Mouse (Mus musculus): ENCODE measurements around the gene Diaph3. TPM values are rescaled to one million over a fixed set of nuclear protein-coding genes. Genes with fewer than 3 reads are reported as not detected.

Gene Diaph3
- polyA plus RNA-seq, 1 experiment: 0.43 TPM

DNA sequence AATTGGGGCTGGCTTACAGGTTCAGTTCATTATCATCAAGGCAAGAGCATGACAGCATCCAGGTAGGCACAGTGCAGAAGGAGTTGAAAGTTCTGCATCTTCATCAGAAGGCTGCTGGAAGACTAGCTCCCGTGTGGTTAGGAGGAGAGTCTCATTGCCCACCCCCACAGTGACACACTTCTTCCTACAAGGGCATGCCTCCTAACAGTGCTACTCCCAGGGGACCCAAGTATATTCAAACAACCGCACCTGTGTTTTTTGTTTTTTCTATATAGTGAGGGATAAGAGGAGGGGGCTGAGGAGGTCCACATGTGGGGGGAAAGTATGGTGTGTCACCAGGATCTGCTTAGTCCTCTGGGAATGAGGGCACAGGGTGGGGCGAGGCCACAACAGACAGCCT, 4.3 kb upstream of the Diaph3 start:
- DNase-seq (ENCODE audit: low read depth in 1 of 2, low spot score in 2 of 2): no peak
- H3K27me3 ChIP-seq (ENCODE audit: control insufficient read depth, insufficient read depth, low read length): no peaks in the 10 kb centered on the region
- no peaks in the 10 kb centered on the region for H3K36me3 ChIP-seq (ENCODE audit: control insufficient read depth, insufficient read depth, low read length)
- H3K4me3 ChIP-seq (ENCODE audit: extremely low read depth, insufficient read depth, insufficient read length): no peak overlapping the region
- WGBS: 62% methylated on average over 3 of the region's 3 CpGs
- no peak overlapping the region for H3K27ac ChIP-seq (ENCODE audit: insufficient read depth, low read length)
- TF ChIP-seq POLR2A (IDR thresholded peaks at IDR 0.05; ENCODE audit: low read depth, low read length) (no peak), CTCF (IDR thresholded peaks at IDR 0.05; ENCODE audit: extremely low read depth, insufficient read depth, insufficient read length, insufficient replicate concordance) (no peak)
- no peaks in the 10 kb centered on the region for H3K4me1 ChIP-seq (ENCODE audit: control insufficient read depth, insufficient read depth, insufficient read length)

GRCm38 (mm10) chr14:87141777-87142176, 742 bp upstream of the Diaph3 start:
- Histone ChIP-seq H3K36me3 (ENCODE audit: control insufficient read depth, insufficient read depth, low read length) (no peaks in the 10 kb centered on the region), H3K4me1 (ENCODE audit: control insufficient read depth, insufficient read depth, insufficient read length) (no peaks in the 10 kb centered on the region), H3K4me3 (ENCODE audit: extremely low read depth, insufficient read depth, insufficient read length) (no peak overlapping the region), H3K27ac (ENCODE audit: insufficient read depth, low read length) (no peak overlapping the region), H3K27me3 (ENCODE audit: control insufficient read depth, insufficient read depth, low read length) (no peaks in the 10 kb centered on the region)
- TF ChIP-seq CTCF (IDR thresholded peaks at IDR 0.05; ENCODE audit: extremely low read depth, insufficient read depth, insufficient read length, insufficient replicate concordance): no peak
- TF ChIP-seq POLR2A (IDR thresholded peaks at IDR 0.05; ENCODE audit: low read depth, low read length): no peak
- WGBS: 94% methylated on average over 11 of the region's 11 CpGs
- DNase-seq (ENCODE audit: low read depth in 1 of 2, low spot score in 2 of 2): no peak

GRCm38 (mm10) chr14:87140327-87140962, 590 bp downstream of the Diaph3 start:
- H3K36me3 ChIP-seq (ENCODE audit: control insufficient read depth, insufficient read depth, low read length): no peaks in the 10 kb centered on the region
- H3K27me3 ChIP-seq (ENCODE audit: control insufficient read depth, insufficient read depth, low read length): no peaks in the 10 kb centered on the region
- no peak for TF ChIP-seq POLR2A (IDR thresholded peaks at IDR 0.05; ENCODE audit: low read depth, low read length)
- no peak for TF ChIP-seq CTCF (IDR thresholded peaks at IDR 0.05; ENCODE audit: extremely low read depth, insufficient read depth, insufficient read length, insufficient replicate concordance)
- WGBS: 1% methylated on average over 17 of the region's 17 CpGs
- peak overlapping the region; percentile 77 for H3K4me3 ChIP-seq (ENCODE audit: extremely low read depth, insufficient read depth, insufficient read length)
- peak in 1 of 2 experiments; percentile 7 for DNase-seq (ENCODE audit: low read depth in 1 of 2, low spot score in 2 of 2)
- no peak overlapping the region for H3K27ac ChIP-seq (ENCODE audit: insufficient read depth, low read length)
- H3K4me1 ChIP-seq (ENCODE audit: control insufficient read depth, insufficient read depth, insufficient read length): no peaks in the 10 kb centered on the region

- no peak for DNase-seq (ENCODE audit: low read depth in 1 of 2, low spot score in 2 of 2)
- no peak overlapping the region for H3K4me3 ChIP-seq (ENCODE audit: extremely low read depth, insufficient read depth, insufficient read length)
- no peaks in the 10 kb centered on the region for H3K36me3 ChIP-seq (ENCODE audit: control insufficient read depth, insufficient read depth, low read length)
- no peaks in the 10 kb centered on the region for H3K27me3 ChIP-seq (ENCODE audit: control insufficient read depth, insufficient read depth, low read length)
- peaks cover 7% of the 10 kb centered on the region for H3K4me1 ChIP-seq (ENCODE audit: control insufficient read depth, insufficient read depth, insufficient read length)
- TF ChIP-seq POLR2A (IDR thresholded peaks at IDR 0.05; ENCODE audit: low read depth, low read length) (no peak), CTCF (IDR thresholded peaks at IDR 0.05; ENCODE audit: extremely low read depth, insufficient read depth, insufficient read length, insufficient replicate concordance) (no peak)
- WGBS: 90% methylated on average over 6 of the region's 6 CpGs
- no peak overlapping the region for H3K27ac ChIP-seq (ENCODE audit: insufficient read depth, low read length)
Measured at GRCm38 (mm10) chr14:87126076-87126639, 14.9 kb downstream of the Diaph3 start.

DNA sequence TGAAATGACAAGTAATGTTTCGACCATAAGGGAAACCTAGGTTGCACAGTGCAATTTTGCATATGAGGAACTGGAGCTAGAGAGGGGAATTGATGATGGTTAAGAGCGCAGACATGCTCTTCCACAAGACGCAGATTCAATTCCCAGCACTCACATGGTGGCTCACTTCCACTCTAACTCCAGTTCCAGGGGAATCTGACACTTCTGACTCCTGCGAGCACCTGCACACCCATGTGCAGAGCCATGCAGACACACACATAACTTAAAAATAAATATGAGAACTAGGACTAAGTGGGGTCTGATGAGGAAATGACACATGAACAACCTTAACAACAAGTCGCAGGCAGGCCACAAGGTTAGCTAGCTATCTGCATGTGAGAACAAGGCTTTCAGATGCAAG, 15.5 kb downstream of the Diaph3 start:
- WGBS: 48% methylated on average over 5 of the region's 5 CpGs
- Histone ChIP-seq H3K36me3 (ENCODE audit: control insufficient read depth, insufficient read depth, low read length) (no peaks in the 10 kb centered on the region), H3K4me1 (ENCODE audit: control insufficient read depth, insufficient read depth, insufficient read length) (peaks cover 7% of the 10 kb centered on the region), H3K27me3 (ENCODE audit: control insufficient read depth, insufficient read depth, low read length) (no peaks in the 10 kb centered on the region), H3K4me3 (ENCODE audit: extremely low read depth, insufficient read depth, insufficient read length) (no peak overlapping the region), H3K27ac (ENCODE audit: insufficient read depth, low read length) (no peak overlapping the region)
- DNase-seq (ENCODE audit: low read depth in 1 of 2, low spot score in 2 of 2): no peak
- no peak for TF ChIP-seq CTCF (IDR thresholded peaks at IDR 0.05; ENCODE audit: extremely low read depth, insufficient read depth, insufficient read length, insufficient replicate concordance)

- H3K4me3 ChIP-seq (ENCODE audit: extremely low read depth, insufficient read depth, insufficient read length): no peak overlapping the region
- no peaks in the 10 kb centered on the region for H3K27me3 ChIP-seq (ENCODE audit: control insufficient read depth, insufficient read depth, low read length)
- no peaks in the 10 kb centered on the region for H3K36me3 ChIP-seq (ENCODE audit: control insufficient read depth, insufficient read depth, low read length)
- H3K4me1 ChIP-seq (ENCODE audit: control insufficient read depth, insufficient read depth, insufficient read length): peaks cover 7% of the 10 kb centered on the region
- no peak for DNase-seq (ENCODE audit: low read depth in 1 of 2, low spot score in 2 of 2)
- no peak overlapping the region for H3K27ac ChIP-seq (ENCODE audit: insufficient read depth, low read length)
- TF ChIP-seq CTCF (IDR thresholded peaks at IDR 0.05; ENCODE audit: extremely low read depth, insufficient read depth, insufficient read length, insufficient replicate concordance) (no peak), POLR2A (IDR thresholded peaks at IDR 0.05; ENCODE audit: low read depth, low read length) (no peak)
- 97% methylated on average over 15 of the region's 15 CpGs for WGBS
Measured at GRCm38 (mm10) chr14:87123091-87123490, 17.9 kb downstream of the Diaph3 start.

- Histone ChIP-seq H3K27ac (ENCODE audit: insufficient read depth, low read length) (no peak overlapping the region), H3K4me1 (ENCODE audit: control insufficient read depth, insufficient read depth, insufficient read length) (peaks cover 7% of the 10 kb centered on the region), H3K27me3 (ENCODE audit: control insufficient read depth, insufficient read depth, low read length) (no peaks in the 10 kb centered on the region), H3K36me3 (ENCODE audit: control insufficient read depth, insufficient read depth, low read length) (no peaks in the 10 kb centered on the region), H3K4me3 (ENCODE audit: extremely low read depth, insufficient read depth, insufficient read length) (no peak overlapping the region)
- DNase-seq (ENCODE audit: low read depth in 1 of 2, low spot score in 2 of 2): no peak
- TF ChIP-seq POLR2A (IDR thresholded peaks at IDR 0.05; ENCODE audit: low read depth, low read length) (no peak), CTCF (IDR thresholded peaks at IDR 0.05; ENCODE audit: extremely low read depth, insufficient read depth, insufficient read length, insufficient replicate concordance) (no peak)
- WGBS: 91% methylated on average over 6 of the region's 6 CpGs
Measured at GRCm38 (mm10) chr14:87121868-87122267, 19.2 kb downstream of the Diaph3 start.
